Mouse (Mus musculus): ENCODE measurements at regions not wholly inside any gene's neighbourhood (a gene's known extent, or its start where the extent isn't known, plus 50 kb on each side); places are given as distances from the start of the nearest gene placed in this dataset.

DNA sequence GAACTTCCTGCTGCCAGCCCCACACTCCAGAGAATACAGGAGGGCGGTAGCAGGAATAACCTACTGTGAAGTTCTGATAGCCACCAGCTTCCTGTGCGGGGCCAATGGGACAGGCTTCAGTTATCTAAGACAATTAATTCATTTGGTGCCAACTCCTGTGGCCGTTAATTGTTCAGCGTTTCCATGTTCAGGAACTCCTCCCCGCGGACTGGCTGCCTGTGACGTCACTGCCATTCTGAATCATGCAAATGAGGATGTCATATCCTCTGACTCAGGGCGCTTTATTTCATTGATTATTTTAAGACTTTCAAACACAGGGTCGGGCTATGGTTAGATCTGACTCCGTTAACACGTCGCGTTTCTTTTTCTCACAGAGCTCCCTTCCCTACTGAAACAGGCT is 225.8 kb upstream of the N6amt1 start:
- H3K36me3 ChIP-seq (replicated peaks in 1 of 2; ENCODE audit: control insufficient read depth in 1 of 2, insufficient read depth in 1 of 2, low read length in 1 of 2) = no peaks in the 10 kb centered on the region
- H3K27ac ChIP-seq (ENCODE audit: insufficient read depth, low read depth) = no peak overlapping the region
- dilution Hi-C loops (cut with MboI; ENCODE audit: extremely low pct_ligation_motif_present, extremely low pct_unique_long_range_greater_than_20kb, low sequenced_read_pairs) (no loop called here), in situ Hi-C loops (cut with MboI; ENCODE audit: low pct_ligation_motif_present, low pct_unique_long_range_greater_than_20kb, low sequenced_read_pairs) (loop anchor here (25.0 kb wide), 2 partner anchors 109 to 234 kb away; partner anchors contain the start of gene N6amt1)
- no peak for DNase-seq (ENCODE audit: extremely low read depth)
- no peaks in the 10 kb centered on the region for H3K27me3 ChIP-seq (replicated peaks)
- H3K9ac ChIP-seq (ENCODE audit: insufficient read depth, low read depth) = no peak overlapping the region
- TF ChIP-seq MYC (IDR thresholded peaks at IDR 0.05; ENCODE audit: low read depth, low read length) (no peak), TBP (conservative IDR thresholded peaks at IDR 0.05; ENCODE audit: low read depth, low read length) (no peak), ZMIZ1 (IDR thresholded peaks at IDR 0.05; ENCODE audit: low read depth, low read length) (no peak), IRF4 (IDR thresholded peaks at IDR 0.05; ENCODE audit: low read depth, low read length) (no peak), KAT2A (IDR thresholded peaks at IDR 0.05; ENCODE audit: insufficient replicate concordance, low read length) (no peak), GABPA (IDR thresholded peaks at IDR 0.05; ENCODE audit: insufficient replicate concordance, low read depth, low read length) (no peak), MAX (IDR thresholded peaks at IDR 0.05; ENCODE audit: low read length) (no peak), SMC3 (IDR thresholded peaks at IDR 0.05; ENCODE audit: low read depth, low read length) (no peak), POLR2AphosphoS2 (IDR thresholded peaks at IDR 0.05; ENCODE audit: low read depth, low read length) (no peak), NELFE (IDR thresholded peaks at IDR 0.05; ENCODE audit: low read depth, low read length) (no peak), RAD21 (IDR thresholded peaks at IDR 0.05; ENCODE audit: low read depth, low read length) (no peak), RCOR1 (conservative IDR thresholded peaks at IDR 0.05; ENCODE audit: low read depth, low read length) (no peak), BHLHE40 (IDR thresholded peaks at IDR 0.05; ENCODE audit: low read depth, low read length) (no peak), USF2 (conservative IDR thresholded peaks at IDR 0.05; ENCODE audit: low read depth, low read length) (no peak)
- no peaks in the 10 kb centered on the region for H3K9me3 ChIP-seq (replicated peaks; ENCODE audit: low read length)
- peaks cover 2 to 28% of the 10 kb centered on the region in 2 experiments; a peak in 3 of 4 replicates for H3K4me1 ChIP-seq (ENCODE audit: control insufficient read depth in 1 of 2, insufficient read depth in 2 of 2)
- H3K4me2 ChIP-seq (ENCODE audit: insufficient read depth, low read depth, poor library complexity, severe bottlenecking) = no peak overlapping the region
- H3K79me2 ChIP-seq (replicated peaks; ENCODE audit: control insufficient read depth, extremely low read depth, insufficient read depth, poor library complexity, severe bottlenecking) = no peaks in the 10 kb centered on the region
- no peak overlapping the region for H3K4me3 ChIP-seq (replicated peaks in 1 of 3; ENCODE audit: low read depth in 2 of 3, low read length in 2 of 3, poor library complexity in 1 of 3)

DNA sequence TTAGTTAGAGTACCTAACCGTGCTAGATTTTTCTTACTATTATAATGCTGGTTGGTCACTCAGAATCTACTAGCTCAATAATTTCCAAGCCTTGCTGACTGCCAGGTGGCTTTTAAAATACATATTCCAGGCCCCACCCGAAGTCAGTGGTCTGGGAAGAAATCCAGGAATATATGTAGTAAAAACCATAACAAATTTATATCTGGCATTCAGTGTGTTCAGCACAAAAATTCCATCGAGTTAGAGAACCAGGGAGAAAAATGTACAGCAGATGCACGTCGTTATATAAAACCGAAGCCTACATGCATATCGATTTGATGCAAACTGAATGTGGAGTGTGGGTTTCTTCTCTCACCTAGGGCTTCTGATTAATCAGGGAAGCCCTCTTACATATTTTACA is 229.5 kb upstream of the N6amt1 start:
- Histone ChIP-seq H3K4me2 (ENCODE audit: insufficient read depth, low read depth, poor library complexity, severe bottlenecking) (no peak overlapping the region), H3K36me3 (replicated peaks in 1 of 2; ENCODE audit: control insufficient read depth in 1 of 2, insufficient read depth in 1 of 2, low read length in 1 of 2) (no peaks in the 10 kb centered on the region), H3K27ac (ENCODE audit: insufficient read depth, low read depth) (no peak overlapping the region), H3K9ac (ENCODE audit: insufficient read depth, low read depth) (no peak overlapping the region), H3K4me1 (ENCODE audit: control insufficient read depth in 1 of 2, insufficient read depth in 2 of 2) (peaks cover 0 to 7% of the 10 kb centered on the region in 2 experiments; a peak in 1 of 4 replicates), H3K79me2 (replicated peaks; ENCODE audit: control insufficient read depth, extremely low read depth, insufficient read depth, poor library complexity, severe bottlenecking) (no peaks in the 10 kb centered on the region), H3K27me3 (replicated peaks) (no peaks in the 10 kb centered on the region), H3K4me3 (replicated peaks in 1 of 3; ENCODE audit: low read depth in 2 of 3, low read length in 2 of 3, poor library complexity in 1 of 3) (no peak overlapping the region), H3K9me3 (replicated peaks; ENCODE audit: low read length) (no peaks in the 10 kb centered on the region)
- no peak for DNase-seq (ENCODE audit: extremely low read depth)
- no peak for TF ChIP-seq ZKSCAN1 (IDR thresholded peaks at IDR 0.05; ENCODE audit: borderline replicate concordance, low read depth, low read length)
- no peak for TF ChIP-seq ZC3H11A (IDR thresholded peaks at IDR 0.05; ENCODE audit: low read depth, low read length)
- no peak for TF ChIP-seq RAD21 (IDR thresholded peaks at IDR 0.05; ENCODE audit: low read depth, low read length)
- TF ChIP-seq NELFE (IDR thresholded peaks at IDR 0.05; ENCODE audit: low read depth, low read length) = no peak
- no peak for TF ChIP-seq KAT2A (IDR thresholded peaks at IDR 0.05; ENCODE audit: insufficient replicate concordance, low read length)
- no peak for TF ChIP-seq JUND (conservative IDR thresholded peaks at IDR 0.05; ENCODE audit: low read depth, low read length)
- TF ChIP-seq USF2 (conservative IDR thresholded peaks at IDR 0.05; ENCODE audit: low read depth, low read length) = no peak
- TF ChIP-seq RCOR1 (conservative IDR thresholded peaks at IDR 0.05; ENCODE audit: low read depth, low read length) = no peak
- no peak for TF ChIP-seq ZMIZ1 (IDR thresholded peaks at IDR 0.05; ENCODE audit: low read depth, low read length)
- TF ChIP-seq CHD1 (IDR thresholded peaks at IDR 0.05; ENCODE audit: low read depth, low read length) = no peak
- no peak for TF ChIP-seq EP300 (IDR thresholded peaks at IDR 0.05; ENCODE audit: low read length)
- in situ Hi-C loops (cut with MboI; ENCODE audit: low pct_ligation_motif_present, low pct_unique_long_range_greater_than_20kb, low sequenced_read_pairs) (no loop called here), dilution Hi-C loops (cut with MboI; ENCODE audit: extremely low pct_ligation_motif_present, extremely low pct_unique_long_range_greater_than_20kb, low sequenced_read_pairs) (no loop called here)

All from CH12.LX (cell line).